Mouse (Mus musculus): ENCODE measurements at regions not wholly inside any gene's neighbourhood (a gene's known extent, or its start where the extent isn't known, plus 50 kb on each side); places are given as distances from the start of the nearest gene placed in this dataset.

GRCm38 (mm10) chr12:16269706-16270105 lies 341.1 kb downstream of the Lpin1 start:
- no peak for DNase-seq (ENCODE audit: low read depth, low spot score)

DNA sequence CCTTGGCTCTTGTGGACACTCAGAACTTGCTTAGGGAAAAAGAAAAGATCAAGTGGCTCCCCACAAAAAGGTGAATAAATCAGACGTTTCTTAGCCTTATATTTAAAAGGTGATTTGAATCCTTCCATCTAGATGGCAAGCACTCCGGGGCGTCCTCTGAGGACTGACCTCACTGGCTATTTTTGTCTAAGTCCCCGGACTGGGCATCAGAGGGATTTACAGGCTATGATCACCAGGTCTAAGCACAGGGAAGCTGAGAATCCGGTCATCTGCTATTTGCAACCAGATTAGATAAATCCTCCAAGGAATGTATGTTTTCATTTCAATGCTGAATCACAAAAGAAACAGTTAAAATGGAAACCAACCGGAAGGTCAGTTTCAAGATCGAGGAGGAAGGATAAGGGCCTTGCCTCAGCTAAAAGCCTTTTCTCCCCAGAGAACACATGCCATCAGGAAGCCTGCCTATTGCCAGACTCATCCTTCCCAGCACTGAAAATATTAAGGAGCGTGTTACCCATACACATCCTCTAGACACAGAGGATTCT lies 342.1 kb downstream of the Lpin1 start:
- no peak for DNase-seq (ENCODE audit: low read depth, low spot score)

DNA sequence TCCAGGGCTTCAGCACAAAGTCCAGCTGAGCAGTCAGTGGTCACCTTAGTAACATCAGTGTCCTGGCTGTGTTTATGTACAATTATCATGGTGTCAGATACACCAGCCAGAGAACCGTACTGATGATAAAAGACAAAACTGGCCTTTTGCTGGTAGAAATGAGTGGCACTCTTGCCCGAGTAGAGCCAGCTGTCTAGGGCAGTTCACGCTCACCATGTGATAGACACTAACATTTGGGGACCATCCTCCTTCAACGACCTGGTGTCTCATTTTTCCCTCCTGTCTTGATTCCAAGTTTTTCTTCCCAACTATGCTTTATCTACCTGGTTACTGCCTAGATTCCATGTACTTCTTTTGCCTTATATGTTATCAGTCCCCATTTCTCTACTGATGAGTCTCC lies 349.3 kb downstream of the Lpin1 start:
- DNase-seq (ENCODE audit: low read depth, low spot score): no peak

DNA sequence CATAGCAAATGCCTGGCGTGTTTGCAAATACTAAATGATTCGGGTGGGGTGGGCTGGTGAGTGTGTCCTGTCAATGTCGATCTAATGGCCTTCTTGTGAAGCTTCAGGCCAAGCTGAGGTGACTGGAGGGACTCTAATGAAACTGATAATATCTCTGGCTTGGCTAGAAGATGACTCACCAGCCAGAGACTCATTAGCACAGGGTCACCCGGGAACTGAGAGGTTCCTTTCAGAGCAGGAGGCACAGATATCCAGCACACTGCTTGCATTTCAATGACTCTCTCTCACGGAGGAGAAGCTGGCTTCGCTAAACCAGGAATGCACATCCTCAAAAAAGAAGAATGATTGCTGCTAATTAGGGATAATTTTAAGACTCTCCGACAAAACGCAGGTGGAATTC lies 349.8 kb downstream of the Lpin1 start:
- peak; percentile 21 for DNase-seq (ENCODE audit: low read depth, low spot score)

- DNase-seq (ENCODE audit: low read depth, low spot score): peak; percentile 10
Observed at GRCm38 (mm10) chr12:16260501-16260900, 350.3 kb downstream of the Lpin1 start.

GRCm38 (mm10) chr12:16250621-16251020 lies 360.1 kb downstream of the Lpin1 start:
- no peak for DNase-seq (ENCODE audit: low read depth, low spot score)

DNA sequence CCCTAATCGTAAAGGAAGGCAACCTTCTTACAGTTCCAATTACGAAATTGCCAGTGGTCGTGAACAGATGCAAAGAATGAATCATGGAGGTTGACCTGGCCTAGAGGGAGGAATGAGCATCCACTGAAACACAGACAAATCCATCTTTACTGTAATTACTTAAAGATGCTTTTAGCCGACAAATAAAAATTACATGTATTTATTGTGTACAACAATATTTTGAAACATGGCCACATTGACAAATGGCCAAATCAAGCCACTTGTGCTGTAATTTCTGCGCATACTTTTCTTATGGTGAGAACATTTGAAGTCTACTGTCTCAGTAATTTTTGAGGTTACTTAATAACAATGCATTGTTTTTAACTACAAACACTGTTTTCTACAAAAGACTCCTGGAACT lies 360.7 kb downstream of the Lpin1 start:
- no peak for DNase-seq (ENCODE audit: low read depth, low spot score)

DNA sequence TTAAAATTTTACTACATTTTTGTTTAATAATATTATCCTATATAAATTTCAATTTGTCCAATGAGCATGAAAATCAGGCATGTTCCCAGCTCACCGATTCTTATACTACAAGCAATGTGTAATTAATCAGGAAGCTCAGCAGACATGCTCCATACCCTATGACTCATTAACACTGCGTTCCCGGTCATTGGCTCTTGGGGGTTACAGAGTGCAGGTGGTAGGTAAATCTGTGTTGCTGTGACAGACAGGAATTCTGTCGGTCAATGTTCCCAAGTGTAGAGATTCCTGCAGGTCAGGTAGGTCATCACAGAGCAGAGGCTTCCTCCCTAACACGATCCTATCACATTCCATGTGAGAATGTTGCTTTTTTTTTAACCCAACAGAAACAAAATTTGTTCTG lies 371.0 kb downstream of the Lpin1 start:
- no peak for DNase-seq (ENCODE audit: low read depth, low spot score)

- no peak for DNase-seq (ENCODE audit: low read depth, low spot score)
Observed at GRCm38 (mm10) chr12:16237498-16237897, 373.3 kb downstream of the Lpin1 start.

- DNase-seq (ENCODE audit: low read depth, low spot score): no peak
Observed at GRCm38 (mm10) chr12:16233559-16233958, 377.2 kb downstream of the Lpin1 start.

DNA sequence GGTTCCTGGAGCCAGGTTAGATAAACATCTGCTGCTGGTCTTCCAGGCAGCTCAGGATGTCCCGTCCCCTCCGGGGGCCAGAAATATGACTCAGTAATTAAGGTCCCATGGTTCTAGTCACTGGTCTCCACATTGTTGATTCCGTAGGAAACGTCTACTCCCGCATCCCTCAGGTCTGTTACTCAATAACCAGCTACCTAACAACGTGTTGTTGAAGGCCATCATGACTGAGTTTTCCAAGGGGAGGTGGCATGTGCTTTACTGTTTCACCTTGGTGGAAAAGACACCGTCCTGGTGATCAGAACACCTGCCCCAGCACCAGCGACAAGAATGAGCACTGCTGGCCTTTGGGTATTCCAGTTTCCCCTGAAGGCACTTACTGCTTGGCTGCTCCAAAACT lies 377.9 kb downstream of the Lpin1 start:
- DNase-seq (ENCODE audit: low read depth, low spot score): no peak

- no peak for DNase-seq (ENCODE audit: low read depth, low spot score)
Observed at GRCm38 (mm10) chr12:16232051-16232450, 378.7 kb downstream of the Lpin1 start.

DNA sequence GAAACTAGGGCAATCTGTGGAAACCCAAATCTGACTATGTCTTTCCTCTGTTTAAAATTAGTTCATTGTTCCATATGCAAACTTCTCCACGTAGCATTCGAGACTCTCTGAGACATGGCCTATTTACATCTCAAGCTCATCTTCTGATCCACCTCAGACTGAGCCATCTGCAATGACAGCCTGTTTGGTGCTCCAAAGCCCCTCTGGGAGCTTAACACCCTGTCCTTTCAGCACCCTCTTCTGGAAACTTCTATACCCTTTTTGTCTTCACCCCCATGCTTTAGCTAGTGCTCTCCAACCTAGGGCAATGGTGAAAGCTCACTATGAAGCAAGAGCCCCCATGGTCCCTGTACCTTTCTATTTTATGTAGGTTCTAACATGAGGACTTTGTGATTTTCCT lies 379.7 kb downstream of the Lpin1 start:
- DNase-seq (ENCODE audit: low read depth, low spot score): no peak

DNA sequence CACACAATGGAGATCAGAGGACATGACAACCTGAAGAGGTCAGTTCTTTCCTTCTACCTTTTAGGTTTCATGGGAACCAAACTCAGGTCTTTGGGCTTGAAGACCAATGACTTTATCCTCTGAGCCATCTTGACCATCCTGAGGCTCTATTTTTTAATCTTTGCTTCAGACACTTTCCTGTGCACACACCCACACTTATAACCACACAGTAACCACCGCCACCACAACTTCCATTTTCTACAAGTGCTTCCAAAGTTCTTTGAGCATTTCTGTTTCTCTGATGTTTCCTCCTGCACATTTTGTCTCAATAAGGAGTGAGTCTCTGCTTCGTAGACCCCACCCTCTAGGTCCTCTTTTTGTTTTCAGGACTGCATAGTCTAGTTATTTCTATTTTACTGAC lies 385.3 kb downstream of the Lpin1 start:
- no peak for DNase-seq (ENCODE audit: low read depth, low spot score)

GRCm38 (mm10) chr12:16222836-16223450 lies 387.8 kb downstream of the Lpin1 start:
- DNase-seq (ENCODE audit: low read depth, low spot score): no peak

- DNase-seq (ENCODE audit: low read depth, low spot score): no peak
Observed at GRCm38 (mm10) chr12:16222205-16222604, 388.6 kb downstream of the Lpin1 start.

DNA sequence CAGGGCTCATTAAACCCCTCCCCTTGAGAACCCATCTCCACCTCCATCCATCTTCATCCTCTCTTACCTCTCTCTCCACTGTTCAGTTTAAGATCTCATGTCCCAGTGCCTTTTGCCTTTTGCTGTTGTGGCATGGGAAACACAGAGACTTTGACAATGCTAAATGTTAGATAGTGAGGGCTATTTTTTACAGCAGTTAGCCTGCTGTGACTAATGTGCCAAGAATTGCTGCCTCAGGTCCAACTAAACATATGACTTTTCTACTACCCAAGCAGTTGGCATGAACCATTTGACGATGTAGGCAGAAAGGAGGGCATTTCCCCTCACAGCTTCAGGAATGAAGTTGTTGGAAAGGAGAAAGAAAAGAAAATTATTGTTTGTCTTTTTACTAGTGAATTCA lies 389.6 kb downstream of the Lpin1 start:
- DNase-seq (ENCODE audit: low read depth, low spot score): no peak

DNA sequence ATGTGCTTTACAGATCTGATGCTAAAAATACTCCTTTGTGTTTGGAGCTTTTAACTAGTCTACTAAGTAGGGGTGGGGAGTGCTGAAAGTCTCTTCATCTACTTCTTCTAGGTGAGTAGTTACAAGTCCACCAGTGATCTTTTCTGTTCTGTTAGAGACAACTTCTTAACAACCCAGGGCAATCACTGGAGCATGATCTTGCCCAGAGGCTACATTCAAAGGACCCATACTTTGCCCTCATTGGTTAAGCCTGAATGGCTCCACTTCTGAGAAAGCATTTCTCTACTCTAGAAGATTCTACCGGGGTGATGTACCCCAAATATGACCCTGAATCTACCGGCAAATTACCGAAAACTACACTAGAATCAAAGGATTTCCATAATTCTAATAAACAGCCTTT lies 390.2 kb downstream of the Lpin1 start:
- no peak for DNase-seq (ENCODE audit: low read depth, low spot score)

DNA sequence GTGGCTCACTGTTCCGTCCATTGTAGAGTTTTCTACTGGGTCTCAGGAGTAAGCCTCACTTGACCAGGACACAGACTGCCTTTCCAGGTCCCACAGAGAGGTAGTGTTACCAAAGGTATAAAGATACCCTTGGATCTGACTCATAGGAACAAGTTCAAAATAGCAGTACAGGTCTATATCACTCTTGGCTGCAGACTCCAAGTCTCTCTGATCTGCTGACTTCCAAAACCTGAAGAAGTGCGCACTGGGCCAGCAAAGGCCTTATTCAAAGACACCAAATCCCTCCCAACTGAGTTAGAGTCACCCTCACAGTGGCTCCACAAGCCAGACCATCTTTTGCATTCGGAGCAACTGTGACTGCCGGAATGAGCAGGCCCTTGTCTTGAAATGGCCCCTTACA lies 391.9 kb downstream of the Lpin1 start:
- no peak for DNase-seq (ENCODE audit: low read depth, low spot score)

- DNase-seq (ENCODE audit: low read depth, low spot score): no peak
Observed at GRCm38 (mm10) chr12:16210553-16210952, 393.8 kb upstream of the Trib2 start.

GRCm38 (mm10) chr12:16210111-16210510 lies 393.4 kb upstream of the Trib2 start:
- DNase-seq (ENCODE audit: low read depth, low spot score): no peak

DNA sequence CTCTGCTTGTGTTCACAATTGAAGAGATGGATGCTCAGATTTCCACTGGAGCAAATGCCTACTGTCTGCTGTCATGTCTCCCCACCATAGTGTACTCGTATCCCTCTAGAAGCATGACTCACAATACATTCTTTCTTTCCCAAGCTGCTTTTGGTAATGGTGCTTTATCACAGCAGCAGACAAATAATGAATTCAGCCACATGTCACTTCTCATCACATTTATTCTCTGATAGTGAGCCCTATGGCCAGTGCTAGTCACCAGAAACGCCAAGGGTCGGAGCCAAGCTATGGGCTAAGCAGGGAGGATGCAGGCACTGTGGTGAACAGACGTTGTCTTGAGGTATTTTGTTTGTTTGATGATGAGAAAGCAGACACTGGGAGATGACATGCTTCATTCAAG lies 388.2 kb upstream of the Trib2 start:
- DNase-seq (ENCODE audit: low read depth, low spot score): no peak

- DNase-seq (ENCODE audit: low read depth, low spot score): no peak
Observed at GRCm38 (mm10) chr12:16196917-16197316, 380.2 kb upstream of the Trib2 start.

GRCm38 (mm10) chr12:16191803-16192389 lies 375.2 kb upstream of the Trib2 start:
- DNase-seq (ENCODE audit: low read depth, low spot score): no peak
